In the genomic region with DNA sequence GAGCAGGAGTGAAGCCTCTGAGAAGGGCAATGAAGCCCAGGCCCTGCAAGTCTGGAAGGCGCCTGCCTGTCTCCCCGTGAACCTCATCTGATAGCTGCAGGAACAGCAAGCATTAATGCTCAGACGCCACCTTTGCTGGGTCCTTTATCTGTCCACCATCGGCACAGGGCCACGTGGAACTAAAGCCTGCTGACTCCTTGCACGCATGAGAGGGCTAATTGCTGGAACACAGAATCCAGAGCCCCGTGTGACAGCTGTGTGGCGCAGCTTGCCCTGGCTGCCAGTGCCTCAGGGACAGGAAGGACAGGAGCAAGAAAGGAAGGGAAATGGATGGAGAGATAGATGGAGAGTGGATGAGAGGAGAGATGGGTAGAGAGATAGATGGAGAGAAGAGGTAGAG, we compare ENCODE assay signal across 11 mouse cellular contexts. TPM values are rescaled to one million over a fixed set of nuclear protein-coding genes. Genes with fewer than 3 reads are reported as not detected.
DNase-seq lines count a peak whose midpoint lies in the region; ATAC-seq lines count a peak whose summit lies in the region.
"Had no signal": no experiment of that assay in that cellular context is flagged by ENCODE, and none has a peak within 500 bp of the region (broad histone marks: within the 10 kb centered on the region; RNA-seq: fewer than 3 reads in every experiment).

No protein-coding gene starts in this region.

- H3K9me3 ChIP-seq in hindbrain, embryonic 11.5 days (ENCODE audit: control insufficient read depth, low read length), result no peaks in the 10 kb centered on the region

- H3K4me1 ChIP-seq in hindbrain, embryonic 11.5 days (replicated peaks; ENCODE audit: control insufficient read depth, insufficient read depth, low read length), result no peaks in the 10 kb centered on the region

- ATAC-seq in hindbrain, embryonic 11.5 days (ENCODE audit: low FRiP score), result no peak

- no peak overlapping the region for H3K4me3 ChIP-seq in hindbrain, embryonic 11.5 days (ENCODE audit: low read depth, low read length)
- H3K4me3 ChIP-seq: layer of hippocampus, adult 2 months had no signal

- H3K27me3 ChIP-seq in hindbrain, embryonic 11.5 days (ENCODE audit: control insufficient read depth, insufficient read depth, low read length), result no peaks in the 10 kb centered on the region

- intact Hi-C loops in heart, postnatal 10 days (cut with DNase I), result loop anchor here (5.0 kb wide), 1 partner anchor 171 kb away; no protein-coding TSS in a partner anchor

- H3K4me2 ChIP-seq in hindbrain, embryonic 11.5 days (replicated peaks; ENCODE audit: low read depth, low read length), result no peak overlapping the region

- whole genome bisulfite sequencing in hindbrain, embryonic 11.5 days, result 45% methylated on average over 8 of the region's 8 CpGs

- no peak overlapping the region for H3K9ac ChIP-seq in hindbrain, embryonic 11.5 days (ENCODE audit: low read depth, low read length)

- DNase-seq in kidney, adult 18-20 months, result peak; percentile 8
- DNase-seq in kidney, adult 9 months, result no peak
- peak; percentile 64 for DNase-seq in cerebellum, adult 9-11 months
- DNase-seq in hindbrain, embryonic 11.5 days (ENCODE audit: low spot score), result peak; percentile 45
- DNase-seq in neural tube, embryonic 10.5 days (ENCODE audit: extremely low spot score, low spot score), result peak; percentile 22
- no peak for DNase-seq in heart, postnatal 10 days
- no peak for DNase-seq in layer of hippocampus, postnatal 25 days (ENCODE audit: extremely low spot score in 1 of 2, low spot score in 1 of 2)
- no peak for DNase-seq in ovary, postnatal 14 days (ENCODE audit: low spot score)
- DNase-seq: heart, adult 18-20 months had no signal

- no peaks in the 10 kb centered on the region for H3K36me3 ChIP-seq in hindbrain, embryonic 11.5 days (ENCODE audit: control insufficient read depth, insufficient read depth, low read length)

- 0 out of 2 replicates have a peak overlapping the region, but pooled peaks have one; percentile 43 for H3K27ac ChIP-seq in hindbrain, embryonic 11.5 days (ENCODE audit: low read depth, low read length)
- H3K27ac ChIP-seq: layer of hippocampus, adult 2 months had no signal

RNA-seq across cellular contexts. Expression of gene Th, which starts 14.8 kb away (rescaled TPM):
- polyA plus RNA-seq in hindbrain, embryonic 11.5 days (2014; fragmentation: Nextera tagmentation; extraction: Ambion mirVana), result 13.4 and 13.9 TPM in 2 replicates
- not detected for total RNA-seq in heart, postnatal 10 days (2021)
- under 1 TPM; 0.49 to 0.62 TPM for total RNA-seq in layer of hippocampus, postnatal 25 days (2021)
- total RNA-seq: CH12.LX; heart, adult 18-20 months had no signal

RNA-seq across cellular contexts. Expression of gene Ascl2, which starts 52.9 kb away (rescaled TPM):
- 0.27 and 0.34 TPM in 2 replicates for polyA plus RNA-seq in hindbrain, embryonic 11.5 days (2014; fragmentation: Nextera tagmentation; extraction: Ambion mirVana)
- total RNA-seq in heart, postnatal 10 days (2021), result not detected
- total RNA-seq in layer of hippocampus, postnatal 25 days (2021), result under 1 TPM; 0.22 to 0.31 TPM
- total RNA-seq: CH12.LX; heart, adult 18-20 months had no signal

Comparison
In these comparisons a context has a peak if more than half of its experiments do, and no peak if none do; other contexts are left out.
1. DNase-seq: peak in kidney, adult 18-20 months (single experiment), cerebellum, adult 9-11 months (single experiment), hindbrain, embryonic 11.5 days (single experiment) and neural tube, embryonic 10.5 days (single experiment); none in kidney, adult 9 months (single experiment), heart, postnatal 10 days (0 of 2), layer of hippocampus, postnatal 25 days (0 of 2) and ovary, postnatal 14 days (single experiment).